Mouse (Mus musculus) liver, postnatal 0 days (tissue): ENCODE results near the gene Nalcn. TPM values are rescaled to one million over a fixed set of nuclear protein-coding genes. Genes with fewer than 3 reads are reported as not detected.
"Not testable (repeated sequence)": the region's sequence is repeated elsewhere in the genome, so short reads cannot be mapped to it uniquely, and the experiment has no call there.

ENCODE experiments used
- ATAC-seq: fragments of 200-750 bp; cut with Nextera tagmentation; 2 replicates; pipeline ENCODE4 v1.8.0; 2017; ENCODE audit warnings: mild to moderate bottlenecking, moderate library complexity
- DNase-seq: peaks from one replicate; pipeline ENCODE4 v3.0.0-alpha.2; 2016
- H3K27ac ChIP-seq: fragments of 300-500 bp; sonication (generic); 2 replicates; pipeline ENCODE4 v1.5.1; 2014; ENCODE audit warnings: antibody characterized with exemption, moderate library complexity, mild to moderate bottlenecking, low read depth
- H3K27me3 ChIP-seq: fragments of 300-500 bp; sonication (generic); 2 replicates; pipeline ENCODE4 v1.6.1; 2014; ENCODE audit warnings: low read length, control low read depth, mixed read lengths; ENCODE audit not compliant: insufficient read depth
- H3K36me3 ChIP-seq: fragments of 300-500 bp; sonication (generic); replicated peaks from 2 replicates; pipeline ENCODE4 v1.6.1; 2014; ENCODE audit warnings: mild to moderate bottlenecking, control low read depth, low read length, moderate library complexity, mixed read lengths; ENCODE audit not compliant: insufficient read depth
- H3K4me1 ChIP-seq: fragments of 300-500 bp; sonication (generic); 2 replicates; pipeline ENCODE4 v1.6.1; 2014; ENCODE audit warnings: antibody characterized with exemption, mild to moderate bottlenecking, control low read depth; ENCODE audit not compliant: insufficient read depth
- H3K4me2 ChIP-seq: fragments of 300-500 bp; sonication (generic); 2 replicates; pipeline ENCODE4 v1.6.1; 2014; ENCODE audit warnings: low read depth, mild to moderate bottlenecking, low read length, moderate library complexity, mixed read lengths
- H3K4me3 ChIP-seq: fragments of 300-500 bp; sonication (generic); 2 replicates; pipeline ENCODE4 v1.5.1; 2014; ENCODE audit warnings: low read depth, low read length
- H3K9ac ChIP-seq: fragments of 300-500 bp; sonication (generic); replicated peaks from 2 replicates; pipeline ENCODE4 v1.6.1; 2014; ENCODE audit warnings: mild to moderate bottlenecking, moderate library complexity
- H3K9me3 ChIP-seq: fragments of 300-500 bp; sonication (generic); 2 replicates; pipeline ENCODE4 v1.6.1; 2016; ENCODE audit warnings: mild to moderate bottlenecking, control low read depth, low read length, mixed read lengths
- CTCF ChIP-seq: sonication (generic); IDR thresholded peaks from 2 replicates; pipeline ENCODE4 v1.5.1; 2016; ENCODE audit warnings: antibody characterized with exemption, low read depth
- EP300 ChIP-seq: IDR thresholded peaks from 2 replicates; pipeline ENCODE4 v1.6.1; 2016; ENCODE audit warnings: antibody characterized with exemption, low read depth, mild to moderate bottlenecking
- WGBS: fragments of 180-500 bp; shearing (Covaris S2); extraction: QIAGEN DNeasy Blood & Tissue Kit; methylation state at CpG from one replicate; pipeline ENCODE4 v1.1.7; 2014; ENCODE audit not compliant: insufficient replicate concordance; 5-methylcytosine and 5-hydroxymethylcytosine counted together
- polyA plus RNA-seq: library from polyadenylated mRNA; unstranded; fragments of >200 nt; fragmentation: Nextera tagmentation; extraction: Ambion mirVana; gene quantifications from 2 replicates; pipeline ENCODE4 v1.2.1, GENCODE M21; 2015

Nalcn gene
- not detected in 2 replicates for polyA plus RNA-seq

- ATAC-seq (no peak), DNase-seq (no peak)
- Histone ChIP-seq H3K4me3 (no peak within 1 kb of the TSS), H3K4me2 (0 out of 2 replicates have a peak within 1 kb of the TSS, but pooled peaks have one; percentile 9), H3K27me3 (peaks cover 10% of the 10 kb centered on the region), H3K4me1 (no peaks in the 10 kb centered on the region), H3K9ac (no peak within 1 kb of the TSS), H3K27ac (no peak within 1 kb of the TSS), H3K9me3 (no peaks in the 10 kb centered on the region), H3K36me3 (no peaks in the 10 kb centered on the region)
- WGBS = 5% methylated on average over 29 of the region's 47 CpGs
- TF ChIP-seq CTCF = no peak
- TF ChIP-seq EP300 = no peak
Observed at GRCm38 (mm10) chr14:123626501-123627179, at the start of gene Nalcn. Gene Nalcn, minus strand, starts transcription at chr14:123627144.

GRCm38 (mm10) chr14:123671076-123671475 is 44.1 kb upstream of the Nalcn start:
- not testable (repeated sequence) for H3K27me3 ChIP-seq, H3K4me3 ChIP-seq, DNase-seq, H3K4me1 ChIP-seq, H3K27ac ChIP-seq, H3K9ac ChIP-seq, H3K4me2 ChIP-seq, ATAC-seq, H3K36me3 ChIP-seq, H3K9me3 ChIP-seq
- WGBS = 71% methylated on average over 21 of the region's 21 CpGs

- no peaks in the 10 kb centered on the region for H3K9me3 ChIP-seq
- no peak overlapping the region for H3K27ac ChIP-seq
- no peak overlapping the region for H3K4me2 ChIP-seq
- DNase-seq = no peak
- ATAC-seq = no peak
- H3K27me3 ChIP-seq = no peaks in the 10 kb centered on the region
- no peak overlapping the region for H3K9ac ChIP-seq
- no peak overlapping the region for H3K4me3 ChIP-seq
- H3K36me3 ChIP-seq = no peaks in the 10 kb centered on the region
- TF ChIP-seq CTCF (no peak), EP300 (no peak)
- no peaks in the 10 kb centered on the region for H3K4me1 ChIP-seq
Observed at GRCm38 (mm10) chr14:123664451-123664850, 37.5 kb upstream of the Nalcn start.

GRCm38 (mm10) chr14:123663206-123663605 is 36.3 kb upstream of the Nalcn start:
- DNase-seq (no peak), ATAC-seq (no peak)
- Histone ChIP-seq H3K4me2 (no peak overlapping the region), H3K27ac (no peak overlapping the region), H3K4me3 (no peak overlapping the region), H3K27me3 (no peaks in the 10 kb centered on the region), H3K9me3 (no peaks in the 10 kb centered on the region), H3K36me3 (no peaks in the 10 kb centered on the region), H3K9ac (no peak overlapping the region), H3K4me1 (no peaks in the 10 kb centered on the region)
- TF ChIP-seq EP300 = no peak
- no peak for TF ChIP-seq CTCF

- TF ChIP-seq CTCF (no peak), EP300 (no peak)
- H3K27me3 ChIP-seq = no peaks in the 10 kb centered on the region
- ATAC-seq (no peak), DNase-seq (no peak)
- no peaks in the 10 kb centered on the region for H3K4me1 ChIP-seq
- no peak overlapping the region for H3K4me2 ChIP-seq
- H3K36me3 ChIP-seq = no peaks in the 10 kb centered on the region
- H3K4me3 ChIP-seq = no peak overlapping the region
- no peak overlapping the region for H3K27ac ChIP-seq
- H3K9me3 ChIP-seq = no peaks in the 10 kb centered on the region
- no peak overlapping the region for H3K9ac ChIP-seq
- 45% methylated on average over 1 of the region's 1 CpGs for WGBS
Observed at GRCm38 (mm10) chr14:123662386-123662785, 35.4 kb upstream of the Nalcn start.

GRCm38 (mm10) chr14:123661091-123661491 is 34.1 kb upstream of the Nalcn start:
- Histone ChIP-seq H3K4me2 (no peak overlapping the region), H3K27ac (no peak overlapping the region), H3K36me3 (no peaks in the 10 kb centered on the region), H3K9me3 (no peaks in the 10 kb centered on the region), H3K9ac (no peak overlapping the region), H3K4me1 (no peaks in the 10 kb centered on the region), H3K27me3 (no peaks in the 10 kb centered on the region), H3K4me3 (no peak overlapping the region)
- peak; percentile 26 for DNase-seq
- ATAC-seq = 0 out of 2 replicates have a peak, but pooled peaks have one; percentile 23
- 17% methylated on average over 20 of the region's 20 CpGs for WGBS
- TF ChIP-seq CTCF (peak; percentile 35; the same call in 1 of the 2 replicates), EP300 (no peak)
